Mouse (Mus musculus) stomach, embryonic 14.5 days (tissue): ENCODE measurements around the gene Apof. TPM values are rescaled to one million over a fixed set of nuclear protein-coding genes. Genes with fewer than 3 reads are reported as not detected.
A peak's percentile ranks its signal among the peaks of the same experiment; 100 is the strongest.

Experiments used
- ATAC-seq: fragments of 200-750 bp; cut with Nextera tagmentation; 2 replicates; pipeline ENCODE4 v1.8.0; 2017; ENCODE audit warnings: low read depth, moderate TSS enrichment; ENCODE audit not compliant: insufficient number of reproducible peaks, insufficient read depth, low FRiP score
- H3K27ac ChIP-seq: fragments of 300-500 bp; sonication (generic); 2 replicates; pipeline ENCODE4 v1.5.1; 2014; ENCODE audit warnings: mild to moderate bottlenecking, low read length, moderate library complexity, mixed read lengths
- H3K27me3 ChIP-seq: fragments of 300-500 bp; sonication (generic); 2 replicates; pipeline ENCODE4 v1.6.1; 2014; ENCODE audit warnings: low read length, control low read depth, mixed read lengths; ENCODE audit not compliant: control insufficient read depth, insufficient read depth
- H3K36me3 ChIP-seq: fragments of 300-500 bp; sonication (generic); 2 replicates; pipeline ENCODE4 v1.6.1; 2014; ENCODE audit warnings: mild to moderate bottlenecking, control low read depth, low read length, moderate library complexity, mixed read lengths; ENCODE audit not compliant: control insufficient read depth, insufficient read depth
- H3K4me1 ChIP-seq: fragments of 300-500 bp; sonication (generic); 2 replicates; pipeline ENCODE4 v1.6.1; 2014; ENCODE audit warnings: low read length, control low read depth, mixed read lengths; ENCODE audit not compliant: control insufficient read depth, insufficient read depth
- H3K4me2 ChIP-seq: fragments of 300-500 bp; sonication (generic); replicated peaks from 2 replicates; pipeline ENCODE4 v1.6.1; 2014; ENCODE audit warnings: low read depth, low read length, control low read depth
- H3K4me3 ChIP-seq: fragments of 300-500 bp; sonication (generic); 2 replicates; pipeline ENCODE4 v1.5.1; 2014; ENCODE audit warnings: low read depth, low read length, control low read depth
- H3K9ac ChIP-seq: fragments of 300-500 bp; sonication (generic); replicated peaks from 2 replicates; pipeline ENCODE4 v1.6.1; 2014; ENCODE audit warnings: low read depth, mild to moderate bottlenecking, control low read depth, low read length, moderate library complexity, mixed read lengths
- H3K9me3 ChIP-seq: fragments of 300-500 bp; sonication (generic); 2 replicates; pipeline ENCODE4 v1.6.1; 2016; ENCODE audit warnings: low read depth, low read length, control low read depth; ENCODE audit not compliant: control insufficient read depth
- WGBS: fragments of 180-500 bp; shearing (Covaris S2); extraction: QIAGEN DNeasy Blood & Tissue Kit; methylation state at CpG from one replicate; pipeline ENCODE4 v1.1.7; 2014; 5-methylcytosine and 5-hydroxymethylcytosine counted together
- polyA plus RNA-seq: library from polyadenylated mRNA; unstranded; fragments of >200 nt; fragmentation: Nextera tagmentation; extraction: Ambion mirVana; gene quantifications from 2 replicates; pipeline ENCODE4 v1.2.1, GENCODE M21; 2014

The Apof gene
- polyA plus RNA-seq, 1 experiment from 2014 or later = not detected

GRCm38 (mm10) chr10:128297622-128298021, 29.2 kb downstream of the Apof start:
- Histone ChIP-seq H3K36me3 (no peaks in the 10 kb centered on the region), H3K4me2 (no peak overlapping the region), H3K4me3 (no peak overlapping the region), H3K27me3 (no peaks in the 10 kb centered on the region), H3K27ac (no peak overlapping the region), H3K9ac (no peak overlapping the region), H3K9me3 (no peaks in the 10 kb centered on the region), H3K4me1 (peaks cover 12% of the 10 kb centered on the region; the same call in 1 of the 2 replicates)
- peak; percentile 50; the same call in 1 of the 2 replicates for ATAC-seq
- 53% methylated on average over 11 of the region's 11 CpGs for WGBS

GRCm38 (mm10) chr10:128298243-128298642, 29.8 kb downstream of the Apof start:
- H3K4me2 ChIP-seq = no peak overlapping the region
- H3K9me3 ChIP-seq = no peaks in the 10 kb centered on the region
- 70% methylated on average over 6 of the region's 6 CpGs for WGBS
- peaks cover 12% of the 10 kb centered on the region; the same call in 1 of the 2 replicates for H3K4me1 ChIP-seq
- H3K27me3 ChIP-seq = no peaks in the 10 kb centered on the region
- no peak for ATAC-seq
- H3K36me3 ChIP-seq = no peaks in the 10 kb centered on the region
- no peak overlapping the region for H3K4me3 ChIP-seq
- H3K9ac ChIP-seq = no peak overlapping the region
- no peak overlapping the region for H3K27ac ChIP-seq

GRCm38 (mm10) chr10:128298702-128299171, 30.3 kb downstream of the Apof start, which contains the start of gene Il23a:
Gene Il23a, minus strand, starts transcription at chr10:128298752.
- no peaks in the 10 kb centered on the region for H3K9me3 ChIP-seq
- H3K4me1 ChIP-seq = peaks cover 13% of the 10 kb centered on the region; the same call in 1 of the 2 replicates
- 79% methylated on average over 11 of the region's 11 CpGs for WGBS
- no peak within 1 kb of the TSS for H3K9ac ChIP-seq
- ATAC-seq = no peak
- H3K4me2 ChIP-seq = no peak within 1 kb of the TSS
- no peak within 1 kb of the TSS for H3K4me3 ChIP-seq
- no peak within 1 kb of the TSS for H3K27ac ChIP-seq
- no peaks in the 10 kb centered on the region for H3K27me3 ChIP-seq
- H3K36me3 ChIP-seq = no peaks in the 10 kb centered on the region

- Histone ChIP-seq H3K4me1 (peaks cover 14% of the 10 kb centered on the region; the same call in 1 of the 2 replicates), H3K27me3 (no peaks in the 10 kb centered on the region), H3K36me3 (no peaks in the 10 kb centered on the region), H3K9me3 (no peaks in the 10 kb centered on the region), H3K4me3 (peak overlapping the region; percentile 51), H3K4me2 (peak overlapping the region; percentile 59), H3K9ac (peak overlapping the region; percentile 78), H3K27ac (peak overlapping the region; percentile 87)
- WGBS = 30% methylated on average over 3 of the region's 3 CpGs
- ATAC-seq = no peak
These were observed 33.9 kb downstream of the Apof start for GRCm38 (mm10) chr10:128302357-128302756.

GRCm38 (mm10) chr10:128302785-128303125, 34.3 kb downstream of the Apof start:
- Histone ChIP-seq H3K9ac (peak overlapping the region; percentile 78), H3K27me3 (no peaks in the 10 kb centered on the region), H3K27ac (peak overlapping the region; percentile 87), H3K36me3 (peaks cover under 1% of the 10 kb centered on the region; the same call in 1 of the 2 replicates), H3K9me3 (no peaks in the 10 kb centered on the region), H3K4me2 (peak overlapping the region; percentile 59), H3K4me1 (peaks cover 10% of the 10 kb centered on the region; the same call in 1 of the 2 replicates), H3K4me3 (peak overlapping the region; percentile 51)
- WGBS = 1% methylated on average over 9 of the region's 9 CpGs
- peak; percentile 28; the same call in 1 of the 2 replicates for ATAC-seq

GRCm38 (mm10) chr10:128303126-128304021, 34.9 kb downstream of the Apof start, which contains the start of gene Pan2:
Gene Pan2, plus strand, starts transcription at chr10:128303335.
- Histone ChIP-seq H3K4me1 (peaks cover 10% of the 10 kb centered on the region; the same call in 1 of the 2 replicates), H3K36me3 (peaks cover 7% of the 10 kb centered on the region), H3K27ac (peak within 1 kb of the TSS; percentile 87), H3K9me3 (no peaks in the 10 kb centered on the region), H3K4me3 (peak within 1 kb of the TSS; percentile 51), H3K27me3 (no peaks in the 10 kb centered on the region), H3K9ac (peak within 1 kb of the TSS; percentile 78), H3K4me2 (peak within 1 kb of the TSS; percentile 76)
- WGBS = 2% methylated on average over 37 of the region's 37 CpGs
- ATAC-seq = peak; percentile 99

- no peak overlapping the region for H3K4me2 ChIP-seq
- H3K27me3 ChIP-seq = no peaks in the 10 kb centered on the region
- no peak for ATAC-seq
- no peaks in the 10 kb centered on the region for H3K4me1 ChIP-seq
- H3K36me3 ChIP-seq = peaks cover 32% of the 10 kb centered on the region
- no peak overlapping the region for H3K4me3 ChIP-seq
- H3K9ac ChIP-seq = no peak overlapping the region
- H3K27ac ChIP-seq = 0 out of 2 replicates have a peak overlapping the region, but pooled peaks have one; percentile 7
- H3K9me3 ChIP-seq = no peaks in the 10 kb centered on the region
- WGBS = 86% methylated on average over 7 of the region's 7 CpGs
These were observed 41.2 kb downstream of the Apof start for GRCm38 (mm10) chr10:128309654-128310053.

- peak; percentile 34; the same call in 1 of the 2 replicates for ATAC-seq
- Histone ChIP-seq H3K4me2 (no peak overlapping the region), H3K9ac (no peak overlapping the region), H3K36me3 (peaks cover 37% of the 10 kb centered on the region), H3K27ac (0 out of 2 replicates have a peak overlapping the region, but pooled peaks have one; percentile 7), H3K4me3 (no peak overlapping the region), H3K27me3 (no peaks in the 10 kb centered on the region), H3K9me3 (no peaks in the 10 kb centered on the region), H3K4me1 (no peaks in the 10 kb centered on the region)
- WGBS = 53% methylated on average over 11 of the region's 11 CpGs
These were observed 41.7 kb downstream of the Apof start for GRCm38 (mm10) chr10:128310177-128310576.
